Mouse (Mus musculus): ENCODE results near the gene Fcho2. TPM values are rescaled to one million over a fixed set of nuclear protein-coding genes. Genes with fewer than 3 reads are reported as not detected.
"Not testable (repeated sequence)": the region's sequence is repeated elsewhere in the genome, so short reads cannot be mapped to it uniquely, and the experiment has no call there.

Gene Fcho2
- 0.28 and 0.49 TPM in 2 replicates for polyA plus RNA-seq (2012)

DNA sequence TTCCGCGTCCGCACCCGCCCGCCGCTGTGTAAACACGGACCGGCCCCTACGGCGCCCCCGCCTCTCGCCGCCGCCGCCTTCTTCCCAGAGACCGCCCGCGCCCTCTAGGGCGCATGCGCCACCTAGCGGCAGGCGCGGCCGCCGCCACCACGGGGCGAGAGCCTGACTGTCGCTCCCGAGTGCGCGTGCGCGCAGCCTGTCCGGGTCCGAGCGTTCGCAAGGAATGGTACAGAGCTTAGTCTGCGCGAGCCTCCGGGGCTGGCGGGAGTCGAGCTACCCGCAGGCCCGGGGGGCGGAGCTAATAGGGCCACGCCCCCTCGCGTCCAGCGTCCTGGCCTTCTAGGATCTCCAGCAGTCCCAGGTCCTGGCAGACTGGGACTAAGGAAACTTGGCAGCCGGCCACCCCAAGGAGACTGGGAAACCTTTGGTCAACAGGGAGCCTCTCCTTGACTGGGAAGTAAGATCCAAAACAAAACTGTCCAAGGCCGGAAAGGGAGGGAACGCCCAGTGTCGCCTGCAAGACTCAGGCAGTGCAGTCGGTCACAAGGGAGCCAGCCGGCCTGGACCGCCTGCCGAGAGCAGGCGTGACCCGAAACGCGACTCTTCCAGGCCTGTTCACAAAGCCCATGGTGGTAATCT lies at the start of gene Fcho2:
Gene Fcho2 (minus strand): TSS at position 303 of the 639 bp plus-strand sequence.
- Histone ChIP-seq H3K4me1 (ENCODE audit: control insufficient read depth) (peaks cover 47% of the 10 kb centered on the region), H3K4me3 (replicated peaks) (peak within 1 kb of the TSS; percentile 99), H3K36me3 (ENCODE audit: control insufficient read depth) (peaks cover 20% of the 10 kb centered on the region), H3K27me3 (ENCODE audit: control insufficient read depth) (no peaks in the 10 kb centered on the region), H3K9me3 (ENCODE audit: control insufficient read depth, low read length) (no peaks in the 10 kb centered on the region)
- TF ChIP-seq TAL1 (IDR thresholded peaks at IDR 0.05; ENCODE audit: low read length) (no peak), GATA1 (IDR thresholded peaks at IDR 0.05; ENCODE audit: low read length) (no peak)

DNA sequence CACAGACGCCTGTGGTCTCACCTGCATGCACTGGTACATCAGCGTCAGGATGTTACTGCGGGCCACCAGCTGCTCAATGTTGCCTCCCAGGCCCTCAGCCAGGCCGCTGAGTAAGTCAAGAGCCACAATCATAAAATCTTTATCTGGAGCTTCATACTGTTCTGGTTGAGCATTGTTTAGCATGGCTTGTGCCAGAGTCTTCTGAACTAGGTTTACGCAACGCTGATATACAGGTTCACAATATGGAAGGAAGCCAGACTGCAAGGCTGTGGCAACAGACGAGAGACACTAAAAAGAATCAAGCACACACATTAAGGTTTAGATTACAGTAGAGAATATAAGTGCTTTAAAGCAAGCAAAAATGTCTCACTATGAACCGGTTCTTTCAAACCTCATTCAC lies 40.0 kb upstream of the Fcho2 start:
- H3K4me1 ChIP-seq (ENCODE audit: control insufficient read depth), result no peaks in the 10 kb centered on the region
- peaks cover 87% of the 10 kb centered on the region for H3K36me3 ChIP-seq (ENCODE audit: control insufficient read depth)
- no peaks in the 10 kb centered on the region for H3K9me3 ChIP-seq (ENCODE audit: control insufficient read depth, low read length)

DNA sequence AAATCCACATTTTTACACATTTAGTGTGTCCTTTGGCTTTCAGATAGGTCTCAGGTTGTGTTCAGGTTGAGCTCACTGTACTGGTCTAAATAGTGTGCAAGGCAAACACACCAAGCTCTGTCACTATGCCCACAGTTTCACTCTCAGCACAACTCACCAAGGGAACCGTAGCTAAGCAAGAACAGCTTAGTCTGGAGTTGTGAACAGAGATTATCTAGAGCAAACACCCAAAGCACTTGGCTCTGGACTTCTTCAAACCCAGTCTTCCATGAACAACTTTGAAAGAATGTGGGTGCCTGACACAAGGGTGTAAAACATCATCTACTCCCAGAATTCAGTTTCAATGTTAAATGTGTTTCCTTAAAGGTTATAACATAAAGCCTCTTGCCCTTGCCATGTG lies 30.5 kb upstream of the Fcho2 start:
- Histone ChIP-seq H3K9me3 (ENCODE audit: control insufficient read depth, low read length) (no peaks in the 10 kb centered on the region), H3K36me3 (ENCODE audit: control insufficient read depth) (peaks cover 76% of the 10 kb centered on the region), H3K4me1 (ENCODE audit: control insufficient read depth) (no peaks in the 10 kb centered on the region), H3K27me3 (ENCODE audit: control insufficient read depth) (no peaks in the 10 kb centered on the region), H3K4me3 (replicated peaks) (no peak overlapping the region)
- TF ChIP-seq TAL1 (IDR thresholded peaks at IDR 0.05; ENCODE audit: low read length) (no peak), GATA1 (IDR thresholded peaks at IDR 0.05; ENCODE audit: low read length) (no peak)

More for the DNA sequence above, 40.0 kb upstream of the Fcho2 start:
- H3K27me3 ChIP-seq (ENCODE audit: control insufficient read depth), result no peaks in the 10 kb centered on the region
- H3K4me3 ChIP-seq (replicated peaks), result no peak overlapping the region
- TF ChIP-seq GATA1 (IDR thresholded peaks at IDR 0.05; ENCODE audit: low read length) (no peak), TAL1 (IDR thresholded peaks at IDR 0.05; ENCODE audit: low read length) (no peak)

DNA sequence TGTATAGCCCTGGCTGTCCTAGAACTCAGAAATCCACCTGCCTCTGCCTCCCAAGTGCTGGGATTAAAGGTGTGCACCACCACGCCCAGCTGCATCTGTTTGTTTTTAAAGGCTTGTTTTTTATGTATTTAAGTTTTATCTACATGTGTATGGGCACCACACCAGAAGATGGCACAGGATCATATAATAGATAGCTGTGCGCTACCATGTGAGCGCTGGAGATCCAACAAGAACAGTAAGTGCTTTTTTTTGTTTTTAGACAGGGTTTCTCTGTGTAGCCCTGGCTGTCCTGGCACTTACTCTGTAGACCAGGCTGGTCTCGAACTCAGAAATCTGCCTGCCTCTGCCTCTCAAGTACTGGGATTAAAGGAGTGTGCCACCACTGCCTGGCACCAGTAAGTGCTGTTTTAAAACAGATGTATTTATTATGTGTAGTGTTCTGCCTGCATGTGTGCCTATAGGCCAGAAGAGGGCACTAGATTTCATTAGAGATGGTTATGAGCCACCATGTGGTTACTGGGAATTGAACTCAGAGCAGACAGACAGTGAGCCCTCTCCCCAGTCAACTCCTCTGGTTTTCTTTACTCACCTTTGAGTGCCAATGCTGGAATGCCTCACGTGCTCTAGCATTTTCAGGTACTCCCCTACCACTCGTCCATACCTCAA lies 21.3 kb upstream of the Fcho2 start:
- Histone ChIP-seq H3K27me3 (ENCODE audit: control insufficient read depth) (no peaks in the 10 kb centered on the region), H3K9me3 (ENCODE audit: control insufficient read depth, low read length) (no peaks in the 10 kb centered on the region), H3K4me1 (ENCODE audit: control insufficient read depth) (peaks cover 12% of the 10 kb centered on the region), H3K36me3 (ENCODE audit: control insufficient read depth) (peaks cover 34% of the 10 kb centered on the region), H3K4me3 (replicated peaks) (no peak overlapping the region)
- no peak for TF ChIP-seq GATA1 (IDR thresholded peaks at IDR 0.05; ENCODE audit: low read length)
- TF ChIP-seq TAL1 (IDR thresholded peaks at IDR 0.05; ENCODE audit: low read length), result no peak

DNA sequence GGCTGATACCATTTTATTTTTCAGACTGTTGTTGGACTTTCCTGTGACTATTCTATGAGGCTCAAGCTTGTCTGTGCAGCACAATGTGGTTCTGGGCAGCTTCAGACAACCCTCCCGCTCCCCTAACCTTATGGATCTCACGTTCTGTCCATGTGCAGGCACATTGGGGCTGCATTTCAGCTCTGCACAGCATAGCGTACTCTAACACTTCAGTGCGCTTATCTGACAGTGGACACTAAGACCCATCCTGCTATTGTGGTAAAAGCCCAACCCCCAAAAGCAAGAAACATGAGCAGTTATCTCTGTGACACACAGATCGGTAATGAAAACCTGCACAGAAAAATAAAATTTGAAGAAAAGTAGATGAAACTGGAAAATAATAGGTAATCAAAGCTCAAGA lies 20.5 kb upstream of the Fcho2 start:
- no peaks in the 10 kb centered on the region for H3K9me3 ChIP-seq (ENCODE audit: control insufficient read depth, low read length)
- H3K4me3 ChIP-seq (replicated peaks), result no peak overlapping the region
- peaks cover 27% of the 10 kb centered on the region for H3K36me3 ChIP-seq (ENCODE audit: control insufficient read depth)
- peaks cover 12% of the 10 kb centered on the region for H3K4me1 ChIP-seq (ENCODE audit: control insufficient read depth)
- TF ChIP-seq TAL1 (IDR thresholded peaks at IDR 0.05; ENCODE audit: low read length), result no peak
- TF ChIP-seq GATA1 (IDR thresholded peaks at IDR 0.05; ENCODE audit: low read length), result no peak
- H3K27me3 ChIP-seq (ENCODE audit: control insufficient read depth), result no peaks in the 10 kb centered on the region

DNA sequence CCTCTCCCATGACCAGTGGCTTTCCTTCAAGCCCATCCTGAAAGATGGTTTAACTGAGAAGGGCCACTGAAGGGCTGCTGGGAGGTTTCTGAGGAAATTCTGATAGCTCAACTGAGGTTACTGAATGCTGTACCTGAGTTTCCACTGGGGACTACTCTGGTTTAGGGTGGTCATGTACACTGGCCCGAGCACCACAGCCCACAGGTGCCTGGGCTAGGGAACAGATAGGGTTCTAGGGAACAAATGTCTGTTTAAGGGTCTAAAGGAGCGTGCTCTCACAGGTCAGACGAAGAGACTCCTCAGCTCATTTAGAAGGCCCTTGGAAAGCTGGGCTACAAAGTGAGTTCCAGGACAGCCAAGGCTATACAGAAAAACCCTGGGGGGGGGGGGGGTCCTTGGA lies 19.5 kb upstream of the Fcho2 start:
- no peak overlapping the region for H3K4me3 ChIP-seq (replicated peaks)
- no peaks in the 10 kb centered on the region for H3K27me3 ChIP-seq (ENCODE audit: control insufficient read depth)
- peaks cover 21% of the 10 kb centered on the region for H3K36me3 ChIP-seq (ENCODE audit: control insufficient read depth)
- peaks cover 12% of the 10 kb centered on the region for H3K4me1 ChIP-seq (ENCODE audit: control insufficient read depth)
- no peak for TF ChIP-seq GATA1 (IDR thresholded peaks at IDR 0.05; ENCODE audit: low read length)
- no peak for TF ChIP-seq TAL1 (IDR thresholded peaks at IDR 0.05; ENCODE audit: low read length)
- H3K9me3 ChIP-seq (ENCODE audit: control insufficient read depth, low read length), result no peaks in the 10 kb centered on the region

DNA sequence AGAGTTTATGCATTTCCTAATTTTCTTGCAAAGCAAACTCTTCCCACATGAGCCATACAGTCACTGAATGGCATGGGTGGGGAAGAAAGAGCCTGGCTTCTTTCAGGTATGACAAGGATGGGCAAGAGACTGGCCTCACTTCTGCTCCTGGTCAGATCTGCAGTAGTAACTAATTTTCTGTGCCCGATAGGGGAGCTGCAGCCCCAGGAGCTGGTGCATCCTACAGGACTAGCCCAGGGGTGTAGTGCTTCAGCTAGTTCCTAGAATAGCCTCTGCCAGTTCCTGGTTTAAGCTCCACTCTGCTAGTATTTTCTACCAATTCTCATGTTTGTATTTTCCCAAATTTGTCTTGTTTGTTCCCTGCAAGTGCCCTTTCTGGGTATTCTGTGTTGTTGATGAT lies 18.9 kb upstream of the Fcho2 start:
- Histone ChIP-seq H3K9me3 (ENCODE audit: control insufficient read depth, low read length) (no peaks in the 10 kb centered on the region), H3K4me3 (replicated peaks) (no peak overlapping the region), H3K36me3 (ENCODE audit: control insufficient read depth) (peaks cover 17% of the 10 kb centered on the region), H3K4me1 (ENCODE audit: control insufficient read depth) (peaks cover 12% of the 10 kb centered on the region), H3K27me3 (ENCODE audit: control insufficient read depth) (no peaks in the 10 kb centered on the region)
- TF ChIP-seq GATA1 (IDR thresholded peaks at IDR 0.05; ENCODE audit: low read length) (no peak), TAL1 (IDR thresholded peaks at IDR 0.05; ENCODE audit: low read length) (no peak)

DNA sequence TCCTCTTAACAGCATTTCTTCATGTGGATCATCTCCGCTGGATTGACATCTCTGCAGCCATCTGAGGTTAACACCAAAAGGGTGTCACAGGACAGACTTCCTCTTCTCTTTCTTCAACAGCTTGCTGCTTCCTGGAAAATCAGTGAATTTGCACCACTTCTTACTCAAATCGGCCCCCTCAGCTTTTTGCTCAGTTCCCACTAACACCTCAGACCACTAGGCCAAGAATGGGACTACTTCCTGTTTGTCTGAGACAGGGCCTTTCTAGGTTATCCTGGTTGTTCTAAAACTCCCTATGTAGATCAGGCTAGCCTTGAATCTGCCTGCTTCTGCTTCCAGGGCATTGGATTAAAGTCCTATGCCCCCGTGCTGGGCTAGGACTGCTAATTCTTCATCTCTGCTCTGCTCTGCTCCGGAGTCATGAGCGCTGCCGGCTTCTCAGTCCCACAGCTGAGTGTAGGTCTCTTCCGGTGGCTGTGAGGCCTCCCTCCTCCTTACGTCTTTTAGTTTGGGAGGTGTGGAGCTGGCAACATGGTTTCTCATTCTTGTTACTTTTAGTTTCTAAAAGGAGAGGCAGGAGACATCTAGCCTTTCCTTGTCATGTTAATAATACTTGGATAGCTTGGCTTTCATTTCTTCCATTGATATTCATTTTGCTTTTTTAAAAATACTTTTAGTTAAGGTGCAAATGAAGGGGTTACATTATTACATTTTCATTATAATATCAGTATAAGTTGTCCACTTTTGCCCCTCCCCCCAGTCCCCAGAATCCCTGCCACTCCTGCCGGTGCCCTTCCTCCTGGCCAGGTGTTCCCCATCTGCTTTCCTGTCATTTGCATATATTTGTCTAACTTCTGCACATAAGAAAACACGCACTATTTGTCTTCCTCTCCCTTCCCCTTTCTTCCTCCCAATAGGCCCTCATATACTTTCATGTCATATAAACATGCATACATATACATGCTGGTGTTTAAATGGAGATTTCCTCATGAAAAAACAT lies 17.5 kb upstream of the Fcho2 start:
- H3K4me3 ChIP-seq (replicated peaks), result no peak overlapping the region
- H3K36me3 ChIP-seq (ENCODE audit: control insufficient read depth), result peaks cover 9% of the 10 kb centered on the region
- peaks cover 12% of the 10 kb centered on the region for H3K4me1 ChIP-seq (ENCODE audit: control insufficient read depth)
- no peaks in the 10 kb centered on the region for H3K27me3 ChIP-seq (ENCODE audit: control insufficient read depth)
- H3K9me3 ChIP-seq (ENCODE audit: control insufficient read depth, low read length), result no peaks in the 10 kb centered on the region
- no peak for TF ChIP-seq GATA1 (IDR thresholded peaks at IDR 0.05; ENCODE audit: low read length)
- TF ChIP-seq TAL1 (IDR thresholded peaks at IDR 0.05; ENCODE audit: low read length), result no peak

DNA sequence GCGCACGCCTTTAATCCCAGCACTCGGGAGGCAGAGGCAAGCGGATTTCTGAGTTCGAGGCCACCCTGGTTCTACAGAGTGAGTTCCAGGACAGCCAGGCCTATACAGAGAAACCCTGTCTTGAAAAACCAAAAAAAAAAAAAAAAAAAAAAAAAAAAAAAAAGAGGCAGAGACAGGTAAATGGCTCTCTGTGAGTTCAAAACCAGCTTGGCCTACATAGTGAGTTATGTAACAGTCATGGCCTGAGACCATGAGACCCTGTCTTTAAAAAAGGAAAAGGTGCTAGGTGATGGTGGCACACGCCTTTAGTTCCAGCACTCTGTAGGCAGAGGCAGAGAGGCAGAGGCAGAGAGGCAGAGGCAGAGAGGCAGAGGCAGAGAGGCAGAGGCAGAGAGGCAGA lies 13.8 kb upstream of the Fcho2 start:
- not testable (repeated sequence) for H3K27me3 ChIP-seq (ENCODE audit: control insufficient read depth); H3K4me1 ChIP-seq (ENCODE audit: control insufficient read depth); H3K4me3 ChIP-seq (replicated peaks); H3K36me3 ChIP-seq (ENCODE audit: control insufficient read depth); H3K9me3 ChIP-seq (ENCODE audit: control insufficient read depth, low read length)

Measured in erythroblast, embryonic 14.5 days (primary cell).